9 mouse cellular contexts compared by ENCODE assay signal in the genomic region with DNA sequence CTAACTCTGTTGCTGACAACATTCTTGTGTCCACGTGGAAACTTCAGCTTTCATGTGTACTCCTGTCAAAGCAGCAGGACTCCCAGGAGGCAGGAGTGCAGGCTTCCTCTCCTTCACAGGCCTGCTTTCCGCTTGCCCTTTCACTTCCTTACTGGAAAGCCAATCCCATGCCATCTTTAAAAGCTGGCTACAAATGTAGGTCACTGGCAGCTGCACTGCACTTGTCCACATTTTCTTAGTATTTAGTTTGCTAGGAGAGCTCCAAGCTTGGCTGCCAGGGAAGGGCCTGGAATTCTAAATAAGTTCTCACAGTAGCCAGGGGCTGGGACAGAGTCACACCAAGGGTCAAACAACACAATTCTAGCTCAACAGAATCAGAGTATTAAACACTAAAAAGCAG. TPM values are rescaled to one million over a fixed set of nuclear protein-coding genes. Genes with fewer than 3 reads are reported as not detected.
DNase-seq lines count a peak whose midpoint lies in the region; ATAC-seq and TF ChIP-seq lines count a peak whose summit lies in the region.
"Had no signal": no experiment of that assay in that cellular context is flagged by ENCODE, and none has a peak within 500 bp of the region (broad histone marks: within the 10 kb centered on the region; RNA-seq: fewer than 3 reads in every experiment).

No protein-coding gene starts in this region.

- WGBS in hindbrain, postnatal 0 days = 30% methylated on average over 2 of the region's 2 CpGs
- WGBS in hindbrain, embryonic 10.5 days = 43% methylated on average over 2 of the region's 2 CpGs

- 0 out of 2 replicates have a peak overlapping the region, but pooled peaks have one; percentile 28 for H3K27ac ChIP-seq in hindbrain, postnatal 0 days
- H3K27ac ChIP-seq in hindbrain, embryonic 10.5 days = no peak overlapping the region

- no peaks in the 10 kb centered on the region for H3K4me1 ChIP-seq in hindbrain, postnatal 0 days (ENCODE audit: insufficient read depth, low read length)
- no peaks in the 10 kb centered on the region for H3K4me1 ChIP-seq in hindbrain, embryonic 10.5 days (replicated peaks)
- H3K4me1 ChIP-seq: megakaryocyte, embryonic 14.5 days had no signal

- no peaks in the 10 kb centered on the region for H3K9me3 ChIP-seq in hindbrain, postnatal 0 days (ENCODE audit: low read length)
- no peaks in the 10 kb centered on the region for H3K9me3 ChIP-seq in hindbrain, embryonic 10.5 days

- no peaks in the 10 kb centered on the region for H3K27me3 ChIP-seq in hindbrain, postnatal 0 days (ENCODE audit: insufficient read depth, low read length)
- no peaks in the 10 kb centered on the region for H3K27me3 ChIP-seq in hindbrain, embryonic 10.5 days (ENCODE audit: insufficient read depth, poor library complexity, severe bottlenecking)
- H3K27me3 ChIP-seq: megakaryocyte, embryonic 14.5 days had no signal

- no peak for TF ChIP-seq CTCF in hindbrain, postnatal 0 days (IDR thresholded peaks at IDR 0.05; ENCODE audit: low read depth)

- peak; percentile 89 for ATAC-seq in hindbrain, postnatal 0 days
- no peak for ATAC-seq in granulocyte monocyte progenitor cell, adult 5-6 weeks (replicated peaks; ENCODE audit: poor library complexity, severe bottlenecking)

- intact Hi-C loops in left cerebral cortex, postnatal 10 days (cut with DNase I) = no loop called here

- no peak overlapping the region for H3K9ac ChIP-seq in hindbrain, postnatal 0 days (replicated peaks; ENCODE audit: low read length)

- H3K4me3 ChIP-seq in hindbrain, postnatal 0 days (ENCODE audit: low read length) = no peak overlapping the region
- H3K4me3 ChIP-seq in hindbrain, embryonic 10.5 days = no peak overlapping the region
- H3K4me3 ChIP-seq: megakaryocyte, embryonic 14.5 days had no signal

- no peak overlapping the region for H3K4me2 ChIP-seq in hindbrain, postnatal 0 days (ENCODE audit: low read depth, low read length)

- no peaks in the 10 kb centered on the region for H3K36me3 ChIP-seq in hindbrain, postnatal 0 days (ENCODE audit: insufficient read depth, low read length)
- H3K36me3 ChIP-seq in hindbrain, embryonic 10.5 days = no peaks in the 10 kb centered on the region

- peak; percentile 67 for DNase-seq in hindbrain, postnatal 0 days (ENCODE audit: low spot score)
- DNase-seq in hindbrain, embryonic 10.5 days (ENCODE audit: low spot score) = no peak
- peak; percentile 16 for DNase-seq in brain, embryonic 18.5 days (ENCODE audit: low read depth, low spot score)
- DNase-seq in gastrocnemius, adult 8-10 months (ENCODE audit: low spot score in 2 of 2) = peak; percentile 43 to 62
- DNase-seq in left cerebral cortex, postnatal 10 days (ENCODE audit: extremely low spot score in 1 of 2, low spot score in 2 of 2) = peak; percentile 35 to 49
- no peak for DNase-seq in embryo, embryonic 11 days
- no peak for DNase-seq in ovary, adult 18-20 months (ENCODE audit: low spot score)

RNA-seq across cellular contexts. Expression of gene Elp4, which starts 49.6 kb away (rescaled TPM):
- 15.9 and 22.8 TPM in 2 replicates for total RNA-seq in hindbrain, postnatal 0 days (2014; rRNA removed)
- polyA plus RNA-seq in hindbrain, postnatal 0 days (2015; fragmentation: Nextera tagmentation; extraction: Ambion mirVana) = 31.0 and 35.1 TPM in 2 replicates
- polyA plus RNA-seq in hindbrain, embryonic 10.5 days (2016; fragmentation: Nextera tagmentation; extraction: Ambion mirVana) = 49.8 and 55.2 TPM in 2 replicates
- total RNA-seq in gastrocnemius, adult 8-10 months (2022) = 10 to 100 TPM in 1 of 4 experiments, 1 to 10 TPM in 3; 8.1 to 10.2 (median 8.9) TPM
- 10 to 100 TPM; 22.8 to 25.1 TPM for total RNA-seq in left cerebral cortex, postnatal 10 days (2021)
- total RNA-seq in granulocyte monocyte progenitor cell, adult 5-6 weeks (2014; fragmentation: Nextera tagmentation) = 14.0 and 17.7 TPM in 2 replicates
- 17.1 and 20.3 TPM in 2 replicates for total RNA-seq in granulocyte monocyte progenitor cell, adult 5-6 weeks (2017)

RNA-seq across cellular contexts. Expression of gene Immp1l, which starts 49.7 kb away (rescaled TPM):
- 29.7 and 30.8 TPM in 2 replicates for total RNA-seq in hindbrain, postnatal 0 days (2014; rRNA removed)
- 111 and 112 TPM in 2 replicates for polyA plus RNA-seq in hindbrain, postnatal 0 days (2015; fragmentation: Nextera tagmentation; extraction: Ambion mirVana)
- 125 and 131 TPM in 2 replicates for polyA plus RNA-seq in hindbrain, embryonic 10.5 days (2016; fragmentation: Nextera tagmentation; extraction: Ambion mirVana)
- 10 to 100 TPM; 78.1 to 98.1 (median 90.0) TPM for total RNA-seq in gastrocnemius, adult 8-10 months (2022)
- 10 to 100 TPM; 33.5 TPM for total RNA-seq in left cerebral cortex, postnatal 10 days (2021)
- 53.8 and 59.1 TPM in 2 replicates for total RNA-seq in granulocyte monocyte progenitor cell, adult 5-6 weeks (2014; fragmentation: Nextera tagmentation)
- total RNA-seq in granulocyte monocyte progenitor cell, adult 5-6 weeks (2017) = 39.6 and 55.8 TPM in 2 replicates

Comparison
In these comparisons a context has a peak if more than half of its experiments do, and no peak if none do; other contexts are left out.
1. DNase-seq: peak in hindbrain, postnatal 0 days (single experiment), brain, embryonic 18.5 days (single experiment), gastrocnemius, adult 8-10 months (2 of 2) and left cerebral cortex, postnatal 10 days (2 of 2); none in hindbrain, embryonic 10.5 days (single experiment), embryo, embryonic 11 days (single experiment) and ovary, adult 18-20 months (single experiment).